Mouse (Mus musculus) cortical plate, adult 2 months (tissue): Measurements from ENCODE around the gene Engase.

Source experiments
- CTCF ChIP-seq: fragments of 200-500 bp; IDR thresholded peaks from 2 replicates; pipeline ENCODE4 v1.5.1; 2011; ENCODE audit warnings: mild to moderate bottlenecking, control low read depth, low read length; ENCODE audit not compliant: insufficient read depth; ENCODE audit errors: extremely low read depth
- POLR2A ChIP-seq: fragments of 200-500 bp; IDR thresholded peaks from 2 replicates; pipeline ENCODE4 v1.6.1; 2011; ENCODE audit warnings: mild to moderate bottlenecking, low read length, control low read depth; ENCODE audit not compliant: insufficient read depth; ENCODE audit errors: extremely low read depth

DNA sequence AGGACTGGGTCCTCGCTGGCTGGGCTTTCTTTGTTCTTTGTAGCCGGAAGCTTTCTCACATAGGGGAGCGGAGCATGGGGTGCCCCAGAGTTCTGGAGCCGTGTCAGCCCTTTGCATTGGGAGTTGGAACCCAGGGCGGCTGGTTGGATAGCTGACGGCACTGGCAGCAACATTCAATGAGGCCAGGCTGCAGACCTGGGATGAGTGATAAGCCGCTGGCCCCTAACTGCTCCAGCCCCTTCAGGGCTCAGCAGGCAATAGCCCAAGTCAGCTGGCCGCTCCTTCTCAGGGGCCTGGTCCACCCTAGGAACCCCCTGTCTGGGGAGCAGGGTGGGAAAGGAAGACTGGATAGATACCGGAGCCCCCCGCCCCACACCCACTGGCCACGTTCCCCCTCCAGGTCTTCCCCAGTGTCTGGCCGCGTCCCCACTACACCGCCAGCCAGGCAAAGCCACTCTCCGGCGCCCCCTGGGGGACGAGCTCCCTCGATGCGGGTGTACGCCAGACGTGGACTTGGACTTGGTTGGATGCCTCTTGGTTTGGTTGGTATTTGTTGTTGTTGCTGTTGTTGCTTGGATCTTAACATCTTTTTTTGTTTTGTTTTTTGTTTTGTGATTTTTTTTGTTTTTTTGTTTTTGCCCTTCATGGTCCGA, 14.1 kb downstream of the Engase start:
- TF ChIP-seq CTCF (peak; percentile 54), POLR2A (no peak)
